Mouse (Mus musculus): ENCODE measurements around the gene Basp1.

Gene Basp1

GRCm38 (mm10) chr15:25403879-25404278, 9.7 kb downstream of the Basp1 start:
- H3K36me3 ChIP-seq (ENCODE audit: control insufficient read depth, insufficient read depth, low read length, poor library complexity, severe bottlenecking), result no peaks in the 10 kb centered on the region
- no peak for DNase-seq (ENCODE audit: low read depth, low spot score)
- no peaks in the 10 kb centered on the region for H3K27me3 ChIP-seq (ENCODE audit: control insufficient read depth, insufficient read depth, low read length, poor library complexity, severe bottlenecking)

GRCm38 (mm10) chr15:25402001-25402400, 11.6 kb downstream of the Basp1 start:
- Histone ChIP-seq H3K36me3 (ENCODE audit: control insufficient read depth, insufficient read depth, low read length, poor library complexity, severe bottlenecking) (no peaks in the 10 kb centered on the region), H3K27me3 (ENCODE audit: control insufficient read depth, insufficient read depth, low read length, poor library complexity, severe bottlenecking) (no peaks in the 10 kb centered on the region)
- no peak for DNase-seq (ENCODE audit: low read depth, low spot score)

GRCm38 (mm10) chr15:25400276-25400675, 13.3 kb downstream of the Basp1 start:
- Histone ChIP-seq H3K36me3 (ENCODE audit: control insufficient read depth, insufficient read depth, low read length, poor library complexity, severe bottlenecking) (no peaks in the 10 kb centered on the region), H3K27me3 (ENCODE audit: control insufficient read depth, insufficient read depth, low read length, poor library complexity, severe bottlenecking) (no peaks in the 10 kb centered on the region)
- DNase-seq (ENCODE audit: low read depth, low spot score), result no peak

GRCm38 (mm10) chr15:25395912-25396590, 17.5 kb downstream of the Basp1 start:
- Histone ChIP-seq H3K36me3 (ENCODE audit: control insufficient read depth, insufficient read depth, low read length, poor library complexity, severe bottlenecking) (no peaks in the 10 kb centered on the region), H3K27me3 (ENCODE audit: control insufficient read depth, insufficient read depth, low read length, poor library complexity, severe bottlenecking) (no peaks in the 10 kb centered on the region)
- DNase-seq (ENCODE audit: low read depth, low spot score), result no peak

- DNase-seq (ENCODE audit: low read depth, low spot score), result peak; percentile 38
- Histone ChIP-seq H3K27me3 (ENCODE audit: control insufficient read depth, insufficient read depth, low read length, poor library complexity, severe bottlenecking) (no peaks in the 10 kb centered on the region), H3K36me3 (ENCODE audit: control insufficient read depth, insufficient read depth, low read length, poor library complexity, severe bottlenecking) (no peaks in the 10 kb centered on the region)
These were observed 21.0 kb downstream of the Basp1 start for GRCm38 (mm10) chr15:25392525-25393099.

GRCm38 (mm10) chr15:25391210-25391609, 22.4 kb downstream of the Basp1 start:
- H3K36me3 ChIP-seq (ENCODE audit: control insufficient read depth, insufficient read depth, low read length, poor library complexity, severe bottlenecking), result no peaks in the 10 kb centered on the region
- DNase-seq (ENCODE audit: low read depth, low spot score), result no peak
- no peaks in the 10 kb centered on the region for H3K27me3 ChIP-seq (ENCODE audit: control insufficient read depth, insufficient read depth, low read length, poor library complexity, severe bottlenecking)

GRCm38 (mm10) chr15:25387572-25387971, 26.0 kb downstream of the Basp1 start:
- H3K27me3 ChIP-seq (ENCODE audit: control insufficient read depth, insufficient read depth, low read length, poor library complexity, severe bottlenecking), result no peaks in the 10 kb centered on the region
- H3K36me3 ChIP-seq (ENCODE audit: control insufficient read depth, insufficient read depth, low read length, poor library complexity, severe bottlenecking), result no peaks in the 10 kb centered on the region
- DNase-seq (ENCODE audit: low read depth, low spot score), result no peak

GRCm38 (mm10) chr15:25380051-25380450, 33.5 kb downstream of the Basp1 start:
- no peak for DNase-seq (ENCODE audit: low read depth, low spot score)
- Histone ChIP-seq H3K36me3 (ENCODE audit: control insufficient read depth, insufficient read depth, low read length, poor library complexity, severe bottlenecking) (no peaks in the 10 kb centered on the region), H3K27me3 (ENCODE audit: control insufficient read depth, insufficient read depth, low read length, poor library complexity, severe bottlenecking) (no peaks in the 10 kb centered on the region)

- no peak for DNase-seq (ENCODE audit: low read depth, low spot score)
- no peaks in the 10 kb centered on the region for H3K36me3 ChIP-seq (ENCODE audit: control insufficient read depth, insufficient read depth, low read length, poor library complexity, severe bottlenecking)
- no peaks in the 10 kb centered on the region for H3K27me3 ChIP-seq (ENCODE audit: control insufficient read depth, insufficient read depth, low read length, poor library complexity, severe bottlenecking)
These were observed 34.9 kb downstream of the Basp1 start for GRCm38 (mm10) chr15:25378707-25379106.

GRCm38 (mm10) chr15:25376914-25377313, 36.6 kb downstream of the Basp1 start:
- Histone ChIP-seq H3K36me3 (ENCODE audit: control insufficient read depth, insufficient read depth, low read length, poor library complexity, severe bottlenecking) (no peaks in the 10 kb centered on the region), H3K27me3 (ENCODE audit: control insufficient read depth, insufficient read depth, low read length, poor library complexity, severe bottlenecking) (no peaks in the 10 kb centered on the region)
- no peak for DNase-seq (ENCODE audit: low read depth, low spot score)

- DNase-seq (ENCODE audit: low read depth, low spot score), result no peak
- H3K36me3 ChIP-seq (ENCODE audit: control insufficient read depth, insufficient read depth, low read length, poor library complexity, severe bottlenecking), result no peaks in the 10 kb centered on the region
- no peaks in the 10 kb centered on the region for H3K27me3 ChIP-seq (ENCODE audit: control insufficient read depth, insufficient read depth, low read length, poor library complexity, severe bottlenecking)
These were observed 40.1 kb downstream of the Basp1 start for GRCm38 (mm10) chr15:25373486-25373885.

- DNase-seq (ENCODE audit: low read depth, low spot score), result no peak
- no peaks in the 10 kb centered on the region for H3K27me3 ChIP-seq (ENCODE audit: control insufficient read depth, insufficient read depth, low read length, poor library complexity, severe bottlenecking)
- no peaks in the 10 kb centered on the region for H3K36me3 ChIP-seq (ENCODE audit: control insufficient read depth, insufficient read depth, low read length, poor library complexity, severe bottlenecking)
These were observed 44.0 kb downstream of the Basp1 start for GRCm38 (mm10) chr15:25369522-25369921.

- no peak for DNase-seq (ENCODE audit: low read depth, low spot score)
- H3K36me3 ChIP-seq (ENCODE audit: control insufficient read depth, insufficient read depth, low read length, poor library complexity, severe bottlenecking), result no peaks in the 10 kb centered on the region
- H3K27me3 ChIP-seq (ENCODE audit: control insufficient read depth, insufficient read depth, low read length, poor library complexity, severe bottlenecking), result no peaks in the 10 kb centered on the region; the same call in 1 of the 2 replicates
These were observed 48.1 kb downstream of the Basp1 start for GRCm38 (mm10) chr15:25365503-25365902.

- DNase-seq (ENCODE audit: low read depth, low spot score), result no peak
- Histone ChIP-seq H3K27me3 (ENCODE audit: control insufficient read depth, insufficient read depth, low read length, poor library complexity, severe bottlenecking) (no peaks in the 10 kb centered on the region; the same call in 1 of the 2 replicates), H3K36me3 (ENCODE audit: control insufficient read depth, insufficient read depth, low read length, poor library complexity, severe bottlenecking) (no peaks in the 10 kb centered on the region)
These were observed 48.6 kb downstream of the Basp1 start for GRCm38 (mm10) chr15:25364819-25365463.

- H3K27me3 ChIP-seq (ENCODE audit: control insufficient read depth, insufficient read depth, low read length, poor library complexity, severe bottlenecking), result no peaks in the 10 kb centered on the region; the same call in 1 of the 2 replicates
These were observed 49.3 kb downstream of the Basp1 start for GRCm38 (mm10) chr15:25364160-25364818.

More at GRCm38 (mm10) chr15:25364160-25364818, 49.3 kb downstream of the Basp1 start:
- H3K36me3 ChIP-seq (ENCODE audit: control insufficient read depth, insufficient read depth, low read length, poor library complexity, severe bottlenecking), result no peaks in the 10 kb centered on the region
- no peak for DNase-seq (ENCODE audit: low read depth, low spot score)
